Mouse (Mus musculus): Measurements from ENCODE around the gene Cd244a.
A peak's percentile ranks its signal among the peaks of the same experiment; 100 is the strongest.

Cd244a gene

GRCm38 (mm10) chr1:171558898-171559297 lies at the start of gene Cd244a:
Gene Cd244a, plus strand, starts transcription at chr1:171559193.
- no peak for DNase-seq (ENCODE audit: low read depth, low spot score)

- DNase-seq (ENCODE audit: low read depth, low spot score): peak; percentile 26
Observed at GRCm38 (mm10) chr1:171513234-171513633, 45.8 kb upstream of the Cd244a start.

- DNase-seq (ENCODE audit: low read depth, low spot score): no peak
Observed at GRCm38 (mm10) chr1:171513760-171514159, 45.2 kb upstream of the Cd244a start.

- peak; percentile 28 for DNase-seq (ENCODE audit: low read depth, low spot score)
Observed at GRCm38 (mm10) chr1:171515039-171515438, 44.0 kb upstream of the Cd244a start.

GRCm38 (mm10) chr1:171515557-171515956 lies 43.4 kb upstream of the Cd244a start:
- DNase-seq (ENCODE audit: low read depth, low spot score): no peak

- DNase-seq (ENCODE audit: low read depth, low spot score): no peak
Observed at GRCm38 (mm10) chr1:171531367-171531766, 27.6 kb upstream of the Cd244a start.

GRCm38 (mm10) chr1:171532830-171533229 lies 26.2 kb upstream of the Cd244a start:
- peak; percentile 35 for DNase-seq (ENCODE audit: low read depth, low spot score)

- no peak for DNase-seq (ENCODE audit: low read depth, low spot score)
Observed at GRCm38 (mm10) chr1:171534557-171534956, 24.4 kb upstream of the Cd244a start.

- DNase-seq (ENCODE audit: low read depth, low spot score): no peak
Observed at GRCm38 (mm10) chr1:171535194-171535593, 23.8 kb upstream of the Cd244a start, which contains the start of gene Itln1. Gene Itln1, minus strand, starts transcription at chr1:171535294.

- DNase-seq (ENCODE audit: low read depth, low spot score): no peak
Observed at GRCm38 (mm10) chr1:171540694-171541093, 18.3 kb upstream of the Cd244a start.

GRCm38 (mm10) chr1:171551326-171551725 lies 7.7 kb upstream of the Cd244a start:
- DNase-seq (ENCODE audit: low read depth, low spot score): no peak

- no peak for DNase-seq (ENCODE audit: low read depth, low spot score)
Observed at GRCm38 (mm10) chr1:171552230-171552629, 6.8 kb upstream of the Cd244a start.

- no peak for DNase-seq (ENCODE audit: low read depth, low spot score)
Observed at GRCm38 (mm10) chr1:171553359-171554341, 5.3 kb upstream of the Cd244a start.

- no peak for DNase-seq (ENCODE audit: low read depth, low spot score)
Observed at GRCm38 (mm10) chr1:171556366-171556765, 2.6 kb upstream of the Cd244a start.

GRCm38 (mm10) chr1:171558407-171558806 lies 586 bp upstream of the Cd244a start:
- DNase-seq (ENCODE audit: low read depth, low spot score): no peak

- DNase-seq (ENCODE audit: low read depth, low spot score): no peak
Observed at GRCm38 (mm10) chr1:171560262-171560661, 1.3 kb downstream of the Cd244a start.

GRCm38 (mm10) chr1:171561200-171561599 lies 2.2 kb downstream of the Cd244a start:
- DNase-seq (ENCODE audit: low read depth, low spot score): no peak

- DNase-seq (ENCODE audit: low read depth, low spot score): no peak
Observed at GRCm38 (mm10) chr1:171561639-171562225, 2.7 kb downstream of the Cd244a start.

- DNase-seq (ENCODE audit: low read depth, low spot score): no peak
Observed at GRCm38 (mm10) chr1:171563042-171563441, 4.0 kb downstream of the Cd244a start.

GRCm38 (mm10) chr1:171564247-171564646 lies 5.3 kb downstream of the Cd244a start:
- DNase-seq (ENCODE audit: low read depth, low spot score): peak; percentile 61

GRCm38 (mm10) chr1:171565888-171566287 lies 6.9 kb downstream of the Cd244a start:
- peak; percentile 39 for DNase-seq (ENCODE audit: low read depth, low spot score)

GRCm38 (mm10) chr1:171566777-171567176 lies 7.8 kb downstream of the Cd244a start:
- DNase-seq (ENCODE audit: low read depth, low spot score): peak; percentile 73

- DNase-seq (ENCODE audit: low read depth, low spot score): no peak
Observed at GRCm38 (mm10) chr1:171568436-171568835, 9.4 kb downstream of the Cd244a start.

All from CD4-positive helper T cell, adult 2 months (primary cell).